Mouse (Mus musculus) frontal cortex, adult (tissue): ENCODE results near the gene Tmigd1.
"Not testable (repeated sequence)": the region's sequence is repeated elsewhere in the genome, so short reads cannot be mapped to it uniquely, and the experiment has no call there.

Source experiments
- ATAC-seq: cut with Nextera tagmentation; 2 replicates; pipeline ENCODE4 v1.9.2; 2017; ENCODE audit warnings: mild to moderate bottlenecking, moderate library complexity, mixed read lengths; ENCODE audit not compliant: low TSS enrichment

The Tmigd1 gene

DNA sequence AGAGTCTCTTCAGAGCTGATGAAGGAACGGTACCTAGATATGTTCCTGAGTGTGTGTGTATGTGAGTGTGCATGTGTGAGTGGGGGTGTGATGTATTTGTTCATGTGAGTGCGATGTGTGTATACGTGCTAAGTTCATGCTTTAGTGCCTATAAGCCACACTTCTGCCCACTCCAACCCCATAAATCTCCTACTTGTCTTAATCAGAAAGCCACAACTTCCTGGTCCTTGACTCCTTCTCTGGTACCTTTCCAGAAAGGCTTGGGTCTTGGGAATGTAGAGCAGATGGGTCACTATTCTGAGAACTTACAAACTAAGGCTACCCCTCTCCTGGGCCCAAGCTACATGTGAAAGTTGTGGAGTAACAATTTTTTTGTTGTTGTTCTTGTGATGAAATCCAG is 3.2 kb upstream of the Tmigd1 start:
- no peak for ATAC-seq

DNA sequence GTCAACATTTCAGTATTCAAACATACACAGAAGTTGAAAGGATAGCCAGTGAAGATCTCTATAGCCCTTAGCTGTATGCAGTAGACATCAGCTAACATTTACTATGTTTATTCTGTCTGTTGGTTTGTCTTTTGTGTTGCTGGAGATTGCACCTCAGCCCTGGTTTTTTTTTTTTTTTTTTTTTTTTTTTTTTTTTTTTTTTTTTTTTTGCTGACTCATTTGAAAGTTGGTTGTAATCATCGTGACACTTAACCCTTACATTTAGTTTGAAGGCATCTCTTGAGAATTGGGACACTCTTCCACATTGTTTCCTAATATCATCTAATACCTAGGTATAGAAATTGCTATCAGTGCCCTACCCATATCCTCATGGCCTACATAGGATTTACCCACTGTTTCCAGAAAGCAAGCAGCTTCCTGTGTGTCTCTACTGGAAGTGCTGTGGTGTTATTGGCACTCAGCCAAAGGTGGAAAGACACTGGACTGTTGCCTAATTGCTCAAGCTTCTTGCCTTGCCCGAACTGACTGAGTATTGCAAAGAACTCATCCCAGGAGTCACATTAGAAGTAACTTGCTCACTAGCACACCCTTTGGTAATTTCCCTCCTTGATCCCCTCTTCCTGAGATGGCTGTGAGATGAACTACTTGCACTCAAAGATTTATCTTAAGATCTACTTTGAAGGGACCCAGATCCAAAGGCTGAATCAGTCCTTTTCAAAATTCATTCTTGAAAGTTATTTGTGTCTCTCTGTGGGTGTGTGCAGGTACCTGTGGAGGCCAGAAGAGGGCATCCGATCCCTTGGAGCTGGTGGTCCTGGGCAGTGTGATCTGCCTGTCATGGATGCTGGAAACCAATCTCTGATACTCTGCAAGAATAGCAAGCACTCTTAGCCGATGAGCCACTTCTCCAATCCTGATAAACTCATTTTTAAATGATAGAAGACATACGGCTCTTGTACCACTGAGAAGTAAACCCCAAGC is 1.9 kb upstream of the Tmigd1 start:
- ATAC-seq = no peak

DNA sequence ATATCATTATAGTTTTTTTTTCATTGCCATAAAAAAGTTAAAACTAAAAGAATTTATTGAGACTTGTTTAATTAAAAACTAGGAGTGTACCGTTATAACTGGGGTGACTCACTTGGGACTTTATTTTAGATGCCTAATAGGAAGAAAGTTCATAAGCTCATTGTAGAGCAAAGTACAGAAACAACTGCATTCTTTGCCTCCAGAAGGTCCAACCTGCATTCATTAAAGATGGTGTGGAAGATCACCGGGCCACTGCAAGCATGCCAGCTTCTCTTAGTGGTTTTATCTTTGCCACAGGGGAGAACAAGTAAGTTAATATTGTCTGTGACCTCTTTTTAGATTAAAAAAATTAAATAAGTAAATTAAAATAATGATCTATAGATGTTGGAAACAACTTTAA is 2.4 kb downstream of the Tmigd1 start:
- ATAC-seq = no peak

DNA sequence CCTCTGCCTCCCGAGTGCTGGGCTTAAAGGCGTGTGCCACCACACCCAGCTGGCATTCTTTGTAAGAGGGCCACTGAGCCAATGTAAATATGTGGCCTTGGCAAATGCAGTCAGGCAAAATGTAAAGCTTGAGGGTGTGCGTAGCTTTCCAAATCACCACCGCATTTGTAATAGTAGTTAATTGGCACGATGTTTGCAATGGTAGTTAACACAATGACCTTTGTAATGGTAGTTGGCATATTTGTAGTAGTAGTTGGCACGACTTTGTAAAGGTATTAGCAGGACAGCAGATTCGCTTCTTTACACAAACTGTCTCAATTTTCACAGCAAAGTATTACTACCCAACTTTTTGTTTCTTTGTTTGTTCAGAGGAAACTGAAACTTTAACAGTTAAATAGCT is 6.7 kb downstream of the Tmigd1 start:
- no peak for ATAC-seq

DNA sequence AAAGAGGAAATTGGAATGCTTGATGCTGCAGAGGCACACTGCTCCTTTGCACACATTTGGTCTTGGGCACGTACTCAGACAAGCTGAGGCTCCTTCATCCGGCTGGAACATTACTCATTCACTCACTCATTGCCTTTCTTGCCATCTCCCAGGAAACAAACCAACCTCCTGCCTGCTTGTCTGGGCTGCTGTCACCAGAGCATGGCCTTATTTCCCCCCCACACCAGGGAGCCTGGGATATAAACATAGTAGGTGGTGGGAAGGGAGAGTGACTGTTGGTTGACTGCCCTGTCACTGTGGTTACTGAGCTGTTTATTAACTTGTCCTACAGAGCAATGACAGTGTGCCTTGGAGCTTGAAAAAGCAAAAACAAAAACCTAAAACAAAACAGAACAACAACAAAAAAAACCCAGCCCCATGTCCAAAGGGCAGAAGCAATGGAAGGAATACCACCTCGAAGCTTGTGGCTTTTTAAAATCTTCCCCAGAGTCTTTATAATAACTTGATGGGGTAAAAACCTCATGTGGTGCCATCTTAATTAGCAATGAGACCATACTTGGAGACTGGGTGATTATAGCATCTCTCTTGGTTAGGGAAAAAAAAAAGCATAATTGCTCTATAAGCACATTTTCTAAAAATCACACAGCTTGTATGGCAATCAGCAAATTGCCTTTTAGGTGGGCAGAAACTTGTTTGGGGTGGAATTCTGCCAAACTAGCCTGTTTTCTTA is 9.5 kb downstream of the Tmigd1 start:
- peak; percentile 67 for ATAC-seq

DNA sequence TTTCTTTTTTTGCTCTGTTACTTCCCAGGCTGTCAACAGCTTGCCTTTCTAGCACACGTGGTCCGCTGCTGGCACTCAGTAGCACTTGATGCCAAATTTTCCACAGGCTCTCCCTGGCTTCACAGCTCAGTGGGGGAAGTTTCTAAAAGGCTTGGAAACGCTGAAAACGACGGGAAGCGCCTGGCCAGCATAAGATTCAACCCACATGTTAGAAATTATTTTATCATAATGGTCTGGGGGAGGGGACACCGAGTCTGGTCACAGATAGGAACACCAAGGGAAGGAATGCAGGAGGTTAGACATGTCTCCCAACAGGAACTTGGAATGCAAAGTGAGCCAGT is 10.1 kb downstream of the Tmigd1 start:
- peak; percentile 92 for ATAC-seq

DNA sequence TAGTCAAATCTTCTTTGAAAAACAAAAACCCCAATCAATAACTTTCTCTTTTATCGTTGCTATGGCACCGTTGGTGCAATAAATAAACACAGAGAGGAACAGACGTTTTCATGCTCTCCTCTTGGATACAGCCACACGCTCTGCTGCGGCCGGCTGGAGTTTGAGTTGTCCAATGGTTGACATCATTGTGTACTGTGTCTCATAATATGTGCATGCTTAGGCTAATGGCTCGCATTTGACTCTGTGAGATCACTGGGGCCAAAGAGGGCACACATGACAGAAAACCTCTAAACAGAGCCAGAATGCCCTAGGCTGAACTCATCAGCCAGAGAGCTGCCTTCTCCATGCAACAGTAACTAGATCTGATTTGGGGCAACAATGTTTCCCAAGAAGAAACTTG is 12.4 kb downstream of the Tmigd1 start:
- no peak for ATAC-seq

DNA sequence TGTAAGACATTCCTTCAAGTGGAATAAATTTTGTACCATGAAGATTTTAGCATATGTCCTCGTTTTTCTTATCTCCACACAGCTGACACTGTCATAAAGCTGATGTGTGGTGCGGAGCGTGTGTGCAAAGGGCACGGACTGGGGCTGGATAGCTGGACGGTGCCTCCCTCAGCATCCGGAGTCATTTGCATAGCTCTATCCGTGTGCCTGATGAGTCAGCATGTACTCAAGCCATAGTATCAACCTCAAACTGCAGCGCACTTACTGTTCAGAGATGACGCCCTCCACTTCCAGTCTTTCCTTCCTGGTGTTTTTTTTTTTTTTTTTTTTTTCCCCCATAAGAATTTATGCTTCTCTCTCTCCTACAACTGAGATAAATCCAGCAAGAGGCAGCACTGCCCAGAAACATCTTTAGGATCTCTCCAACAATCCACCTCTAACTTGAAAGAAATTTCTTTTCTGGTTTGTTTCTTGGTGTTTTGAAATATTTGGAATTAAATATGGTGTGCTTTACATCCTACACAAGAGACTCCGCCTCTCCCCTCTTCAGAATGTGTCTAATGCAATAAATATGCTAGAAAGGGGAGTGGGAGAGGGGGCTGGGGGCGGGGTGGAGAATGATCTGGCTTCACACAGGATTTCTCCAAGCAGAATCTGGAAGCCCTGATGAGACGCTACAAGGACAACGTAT is 14.7 kb downstream of the Tmigd1 start:
- peak; percentile 38; the same call in 1 of the 2 replicates for ATAC-seq

DNA sequence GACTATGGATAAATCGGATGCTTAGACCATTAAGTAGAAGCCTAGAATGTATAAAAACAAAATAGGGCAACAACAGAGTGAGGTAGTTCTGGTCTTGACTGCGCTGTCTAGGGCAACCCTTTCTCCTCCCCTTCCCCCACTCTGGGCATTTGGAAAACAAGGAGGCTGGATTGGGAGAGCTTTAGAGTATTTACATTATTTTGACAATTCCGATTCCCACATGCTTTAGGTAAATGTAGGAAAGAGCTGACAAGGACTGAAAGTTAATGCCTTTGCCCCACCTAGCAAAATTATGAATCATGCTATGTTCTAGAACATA is 15.2 kb downstream of the Tmigd1 start:
- ATAC-seq = no peak

DNA sequence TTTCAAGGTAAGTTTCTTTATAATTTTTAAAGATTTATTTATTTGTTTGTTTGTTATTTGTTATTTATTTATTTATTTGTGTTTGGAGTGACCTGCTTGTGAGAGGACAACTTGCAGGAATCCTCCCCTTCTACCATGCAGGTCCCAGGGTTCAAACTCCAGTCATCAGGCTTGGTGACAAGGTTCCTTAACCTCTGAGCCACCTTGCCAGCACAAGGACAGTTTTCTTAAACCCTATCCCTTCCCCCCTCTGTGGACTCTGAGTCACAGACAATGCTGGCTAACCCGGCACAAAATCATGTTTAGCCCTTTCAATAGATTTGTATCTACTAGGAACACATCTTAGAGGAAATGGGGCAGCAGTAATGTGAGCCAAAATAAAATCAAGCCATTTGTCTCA is 18.6 kb downstream of the Tmigd1 start:
- ATAC-seq = no peak

DNA sequence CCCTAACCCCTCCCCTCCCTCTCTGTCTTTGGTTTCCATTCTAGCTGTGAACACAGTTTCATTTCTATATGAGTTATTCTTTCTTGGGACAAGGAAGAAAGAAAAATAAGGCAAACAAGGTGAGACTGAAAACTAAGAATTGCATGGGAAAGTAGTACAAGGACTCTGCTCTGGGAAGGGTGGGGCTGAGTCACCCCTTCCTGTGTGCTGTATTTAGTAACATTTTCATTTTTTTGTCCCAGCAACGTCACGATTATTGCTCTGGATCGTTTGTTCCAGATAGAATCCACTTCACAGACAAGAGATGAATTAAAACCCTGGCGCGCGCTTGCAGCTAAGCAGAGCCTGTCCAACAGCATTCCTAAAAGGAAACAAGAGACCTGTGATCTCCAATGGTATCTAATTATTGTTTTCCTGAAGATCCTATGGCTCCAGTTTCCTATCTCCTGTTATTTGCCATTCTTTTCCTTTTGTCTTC is 22.8 kb downstream of the Tmigd1 start, which contains the start of gene Blmh:
TSS of gene Blmh (plus strand) at position 51 of the 478 bp plus-strand sequence.
- ATAC-seq = no peak

DNA sequence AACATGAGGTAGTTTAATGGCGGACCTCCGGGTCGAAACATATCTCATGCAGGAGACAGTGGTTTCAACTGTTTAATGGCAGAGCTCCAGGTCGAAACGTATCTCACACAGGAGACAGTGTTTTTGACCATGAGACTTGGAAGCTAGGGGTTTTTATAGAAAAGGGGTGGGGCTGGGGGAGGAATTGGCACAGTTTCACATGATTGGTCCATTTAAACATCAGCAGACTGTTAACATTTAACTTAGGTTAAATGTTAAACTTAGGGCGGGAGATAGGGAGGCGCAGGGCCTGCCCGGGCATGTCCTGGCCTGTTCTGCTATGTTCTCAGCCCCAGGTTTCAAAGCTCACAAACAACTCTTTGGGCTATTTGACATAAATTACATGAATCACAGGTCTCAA is 26.6 kb downstream of the Tmigd1 start:
- ATAC-seq = not testable (repeated sequence)

DNA sequence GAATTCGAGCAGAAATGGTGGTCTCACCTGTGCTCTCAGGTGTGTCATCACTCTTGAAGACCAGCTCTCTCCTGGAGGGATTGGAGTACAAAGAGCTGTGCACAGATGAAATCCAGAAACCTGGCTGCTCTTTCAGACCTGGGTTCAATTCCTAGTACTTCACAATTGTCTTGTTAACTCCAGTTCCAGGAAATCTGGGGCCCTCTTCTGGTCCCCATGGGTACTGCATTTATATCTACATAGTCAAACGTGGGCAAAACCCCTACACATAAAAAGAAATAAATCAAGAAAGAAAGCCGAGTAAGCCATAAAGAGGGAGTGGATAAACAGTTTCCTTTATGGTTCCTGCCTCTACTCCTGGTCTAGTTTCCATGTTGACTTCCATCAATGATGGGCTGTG is 31.2 kb downstream of the Tmigd1 start:
- no peak for ATAC-seq

DNA sequence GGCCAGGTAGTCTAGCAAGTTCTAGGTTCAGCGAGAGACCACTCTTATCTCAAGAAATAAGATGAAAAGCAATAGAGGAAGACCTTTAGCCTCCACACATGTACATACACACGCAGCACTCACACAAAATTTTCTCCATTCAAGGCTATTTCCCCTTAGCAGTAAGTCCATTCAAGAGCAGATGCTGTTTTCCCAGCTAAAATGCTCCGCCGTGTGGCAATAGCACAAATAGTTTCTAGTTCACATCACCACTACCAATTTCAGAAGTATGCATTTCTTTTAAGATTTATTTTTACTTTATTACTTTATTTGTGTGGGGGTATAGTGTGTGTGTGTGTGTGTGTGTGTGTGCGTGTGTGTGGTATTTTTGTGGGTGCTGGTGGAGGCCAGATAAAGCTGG is 34.6 kb downstream of the Tmigd1 start:
- no peak for ATAC-seq

DNA sequence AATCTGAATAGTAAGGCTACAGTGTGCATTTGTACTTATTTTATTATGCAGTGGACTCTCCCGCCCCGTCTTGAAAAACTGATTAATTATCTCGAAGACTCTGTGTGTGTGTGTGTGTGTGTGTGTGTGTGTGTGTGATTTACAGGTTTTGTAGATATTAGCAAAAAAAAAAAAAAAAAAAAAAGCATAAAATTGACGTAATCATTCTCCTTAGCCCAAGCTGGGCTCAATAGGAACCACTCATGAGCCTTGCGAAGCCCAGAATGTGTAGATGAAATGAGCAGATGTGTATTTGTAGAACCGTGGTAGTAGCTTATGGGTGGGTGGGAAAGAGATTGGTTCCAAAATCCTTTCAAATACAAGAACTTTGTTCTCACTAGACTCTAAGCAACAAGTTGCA is 42.9 kb downstream of the Tmigd1 start:
- ATAC-seq = 0 out of 2 replicates have a peak, but pooled peaks have one; percentile 23

DNA sequence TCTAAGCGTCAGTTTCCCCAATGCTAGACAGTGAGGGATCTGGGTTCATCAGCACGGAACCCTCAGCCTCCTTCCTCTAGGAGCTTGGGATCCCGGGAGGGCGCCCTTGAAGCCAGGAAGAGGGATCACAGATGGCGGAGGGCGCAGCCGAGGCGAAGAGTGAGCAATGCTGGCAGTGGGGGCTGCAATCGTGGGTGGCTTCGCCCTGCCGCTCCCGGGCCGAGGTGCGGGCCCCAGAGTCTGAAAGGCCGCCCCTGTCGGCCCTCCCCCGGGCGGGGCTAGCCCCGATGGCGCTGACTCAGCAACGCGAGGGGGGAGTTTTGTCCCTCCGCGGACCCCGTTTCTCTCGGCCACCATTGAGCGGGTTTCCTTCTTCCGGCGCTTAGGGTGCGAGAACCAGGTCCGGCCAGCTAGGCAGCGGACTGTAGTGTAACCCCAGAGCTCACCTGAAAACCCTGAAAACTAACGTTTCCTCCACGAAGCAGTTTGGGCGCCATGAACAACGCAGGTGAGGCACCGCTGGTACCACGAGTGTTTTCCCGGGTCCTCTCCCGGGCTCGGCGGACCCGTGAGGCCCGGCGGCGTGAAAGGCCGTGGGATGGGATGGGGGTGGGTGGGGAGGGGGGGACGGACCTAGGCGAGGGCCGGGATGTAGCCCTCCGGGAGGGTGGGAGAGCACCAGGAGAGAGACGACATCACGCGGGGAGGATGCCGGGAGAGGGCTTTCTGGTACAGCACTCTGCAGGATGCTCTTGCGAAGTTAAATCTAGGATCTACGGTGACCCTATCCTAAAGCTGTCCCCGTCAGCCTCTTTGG is 43.6 kb downstream of the Tmigd1 start:
- peak; percentile 89 for ATAC-seq

DNA sequence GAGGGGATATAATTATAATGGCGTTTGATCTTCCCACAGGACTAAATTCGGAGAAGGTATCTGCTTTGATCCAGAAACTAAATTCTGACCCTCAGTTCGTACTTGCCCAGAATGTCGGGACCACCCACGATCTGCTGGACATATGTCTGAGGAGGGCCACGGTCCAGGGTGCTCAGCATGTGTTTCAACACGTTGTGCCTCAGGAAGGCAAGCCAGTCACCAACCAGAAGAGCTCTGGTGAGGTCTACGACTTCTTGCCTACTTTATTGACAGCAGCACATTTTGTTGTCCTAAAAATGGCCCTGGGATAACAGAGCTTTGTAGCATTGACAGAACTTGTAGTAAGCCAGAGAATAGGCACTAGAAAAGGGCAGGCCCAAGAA is 44.2 kb downstream of the Tmigd1 start:
- ATAC-seq = no peak

DNA sequence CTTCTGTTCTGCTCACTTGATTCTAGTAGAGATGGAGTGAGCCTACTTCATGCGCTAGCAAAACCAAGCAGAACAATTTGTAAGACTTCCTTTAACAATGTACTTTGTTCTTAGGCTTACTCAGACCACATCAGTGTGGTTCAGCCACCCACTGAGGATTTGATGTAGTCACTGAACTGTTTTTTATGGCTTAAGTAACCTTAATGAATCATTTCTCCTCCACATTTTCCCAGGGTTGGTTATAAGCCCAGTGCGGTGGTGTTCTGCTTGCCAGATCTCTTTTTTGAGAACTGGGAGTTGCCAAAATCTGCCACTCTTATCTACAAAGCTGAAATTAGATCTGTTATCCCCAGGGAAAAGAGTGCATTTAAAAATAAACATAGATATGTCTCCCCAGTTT is 51.6 kb downstream of the Tmigd1 start:
- peak; percentile 69; the same call in 1 of the 2 replicates for ATAC-seq

DNA sequence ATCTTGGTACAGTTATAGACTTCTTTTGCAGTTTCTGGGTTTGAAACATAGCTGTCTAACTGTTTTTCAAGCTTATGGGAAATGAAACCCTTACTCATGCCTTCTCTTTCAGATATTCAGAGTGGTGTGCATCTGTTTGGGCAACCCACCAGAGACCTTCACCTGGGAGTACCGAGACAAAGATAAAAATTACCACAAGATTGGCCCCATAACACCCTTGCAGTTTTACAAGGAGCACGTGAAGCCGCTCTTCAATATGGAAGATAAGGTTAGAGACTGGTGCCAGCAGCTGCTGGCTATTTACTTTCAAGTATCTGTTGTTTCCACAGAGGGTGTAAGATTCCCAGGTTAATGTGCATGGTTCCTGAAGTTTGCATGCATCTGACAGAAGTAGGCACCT is 63.7 kb downstream of the Tmigd1 start:
- no peak for ATAC-seq
